Mouse (Mus musculus) megakaryocyte-erythroid progenitor cell, adult 5 weeks (primary cell): ENCODE measurements around the gene Olfr694. TPM values are rescaled to one million over a fixed set of nuclear protein-coding genes. Genes with fewer than 3 reads are reported as not detected.

Source experiments
- polyA plus RNA-seq: library from polyadenylated mRNA; stranded (reverse); fragments of >175 nt; gene quantifications from 2 replicates; pipeline ENCODE4 v1.2.3, GENCODE M21; 2012

Gene Olfr694
- not detected in 2 replicates for polyA plus RNA-seq

GRCm38 (mm10) chr7:106691714-106692113, at the start of gene Olfr694:
Olfr694 (minus strand) TSS chr7:106691814.

DNA sequence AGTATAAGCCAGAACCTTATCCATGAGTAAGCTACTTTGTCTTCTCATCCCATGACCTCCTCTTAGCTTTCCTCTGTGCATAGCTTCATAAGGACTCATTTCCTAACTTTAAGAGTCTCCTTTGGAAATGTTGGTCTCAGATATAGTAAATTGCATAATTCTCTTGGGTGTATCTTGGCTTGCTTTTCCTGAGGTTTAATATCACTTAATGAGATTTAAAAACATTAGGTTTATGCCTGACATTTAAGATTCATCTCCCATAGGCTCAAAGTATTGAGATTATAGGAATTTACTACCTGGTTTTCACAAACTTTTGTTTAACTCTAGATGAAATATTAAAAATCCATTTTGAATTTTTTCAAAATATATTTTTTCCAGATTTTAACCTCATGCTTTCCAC, 24.7 kb upstream of the Olfr694 start, which contains the start of gene Olfr695:
Gene Olfr695 (minus strand): TSS at position 101 of the 400 bp plus-strand sequence.

DNA sequence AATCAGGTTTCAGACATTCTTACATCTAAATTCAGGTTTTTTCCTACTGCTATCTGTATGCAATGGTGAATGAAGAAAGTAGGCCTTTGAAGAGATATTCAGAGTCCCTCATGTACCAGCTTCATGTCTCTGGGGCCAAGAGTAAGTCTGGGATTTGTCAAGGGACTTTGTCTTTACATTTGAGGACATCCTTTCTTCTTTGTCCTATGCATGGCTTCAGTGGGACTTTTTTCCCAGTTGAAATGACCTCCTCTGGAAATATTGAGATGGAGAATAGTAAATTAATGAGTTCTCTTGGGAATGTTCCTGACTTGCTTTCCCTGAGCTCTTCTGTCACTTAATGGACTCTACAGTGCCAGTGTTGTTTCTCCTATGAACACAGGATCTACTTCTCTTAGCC, 11.1 kb downstream of the Olfr694 start, which contains the start of gene Olfr693:
Gene Olfr693 (minus strand): TSS at position 101 of the 400 bp plus-strand sequence.

Other genes starting within 250 kb of the Olfr694 start
- not detected in 2 replicates for gene Olfr693, start 11.2 kb downstream of the Olfr694 start, polyA plus RNA-seq
- not detected in 2 replicates for gene Olfr695, start 24.6 kb upstream of the Olfr694 start, polyA plus RNA-seq
- gene Olfr697, start 50.6 kb upstream of the Olfr694 start, polyA plus RNA-seq, result not detected in 2 replicates
- not detected in 2 replicates for gene Olfr698, start 63.6 kb upstream of the Olfr694 start, polyA plus RNA-seq
- 0.18 TPM in 1 of 2 replicates, not detected in the other for gene Olfr699, start 101.4 kb upstream of the Olfr694 start, polyA plus RNA-seq
- gene Olfr700, start 117.0 kb upstream of the Olfr694 start, polyA plus RNA-seq, result not detected in 2 replicates
- gene Olfr701, start 122.3 kb upstream of the Olfr694 start, polyA plus RNA-seq, result not detected in 2 replicates
- gene Olfr702, start 142.1 kb upstream of the Olfr694 start, polyA plus RNA-seq, result not detected in 2 replicates
- not detected in 2 replicates for gene Olfr703, start 151.5 kb upstream of the Olfr694 start, polyA plus RNA-seq
- gene Olfr704, start 171.4 kb upstream of the Olfr694 start, polyA plus RNA-seq, result not detected in 2 replicates
- not detected in 2 replicates for gene Olfr705, start 185.1 kb upstream of the Olfr694 start, polyA plus RNA-seq
- gene Olfr706, start 196.3 kb upstream of the Olfr694 start, polyA plus RNA-seq, result not detected in 2 replicates
- not detected in 2 replicates for gene Olfr707, start 209.4 kb upstream of the Olfr694 start, polyA plus RNA-seq
- gene Olfr1532-ps1, start 216.2 kb upstream of the Olfr694 start, polyA plus RNA-seq, result not detected in 2 replicates
- not detected in 2 replicates for gene Olfr709-ps1, start 240.4 kb upstream of the Olfr694 start, polyA plus RNA-seq